In genomic region chr12:69094856-69095255, GRCm38 (mm10) we compare ENCODE assay signal across 29 mouse cellular contexts.
DNase-seq lines count a peak whose midpoint lies in the region; ATAC-seq lines count a peak whose summit lies in the region.
"Had no signal": no experiment of that assay in that cellular context is flagged by ENCODE, and none has a peak within 500 bp of the region (broad histone marks: within the 10 kb centered on the region; RNA-seq: fewer than 3 reads in every experiment).

No protein-coding gene starts in this region.

- 87% methylated on average over 8 of the region's 8 CpGs for WGBS in limb, embryonic 12.5 days
- 94% methylated on average over 8 of the region's 8 CpGs for WGBS in limb, embryonic 10.5 days

- H3K36me3 ChIP-seq in limb, embryonic 12.5 days = no peaks in the 10 kb centered on the region
- no peaks in the 10 kb centered on the region for H3K36me3 ChIP-seq in limb, embryonic 10.5 days
- H3K36me3 ChIP-seq: embryonic facial prominence, embryonic 12.5 days; embryonic facial prominence, embryonic 15.5 days; G1E; heart, embryonic 12.5 days; heart, embryonic 15.5 days; hindbrain, embryonic 10.5 days; hindbrain, embryonic 13.5 days; intestine, embryonic 15.5 days had no signal

- H3K4me2 ChIP-seq in limb, embryonic 12.5 days = no peak overlapping the region
- H3K4me2 ChIP-seq: embryonic facial prominence, embryonic 12.5 days; embryonic facial prominence, embryonic 15.5 days; heart, embryonic 12.5 days; heart, embryonic 15.5 days; hindbrain, embryonic 13.5 days; intestine, embryonic 15.5 days had no signal

- no peaks in the 10 kb centered on the region for H3K9me3 ChIP-seq in limb, embryonic 12.5 days
- no peaks in the 10 kb centered on the region for H3K9me3 ChIP-seq in limb, embryonic 10.5 days (replicated peaks)
- H3K9me3 ChIP-seq: embryonic facial prominence, embryonic 12.5 days; embryonic facial prominence, embryonic 15.5 days; heart, embryonic 12.5 days; heart, embryonic 15.5 days; hindbrain, embryonic 10.5 days; hindbrain, embryonic 13.5 days; intestine, embryonic 15.5 days had no signal

- H3K27ac ChIP-seq in limb, embryonic 12.5 days = peak overlapping the region; percentile 37; the same call in 1 of the 2 replicates
- no peak overlapping the region for H3K27ac ChIP-seq in limb, embryonic 10.5 days
- H3K27ac ChIP-seq: embryonic facial prominence, embryonic 12.5 days; embryonic facial prominence, embryonic 15.5 days; gastrocnemius, adult 2 months; heart, embryonic 15.5 days; hindbrain, embryonic 10.5 days; hindbrain, embryonic 13.5 days; intestine, embryonic 15.5 days had no signal

- H3K27me3 ChIP-seq in limb, embryonic 12.5 days = no peaks in the 10 kb centered on the region
- H3K27me3 ChIP-seq in limb, embryonic 10.5 days (ENCODE audit: low read depth, poor library complexity, severe bottlenecking) = no peaks in the 10 kb centered on the region
- H3K27me3 ChIP-seq: CH12.LX; embryonic facial prominence, embryonic 15.5 days; heart, embryonic 12.5 days; heart, embryonic 15.5 days; hindbrain, embryonic 13.5 days; intestine, embryonic 15.5 days had no signal

- no peak overlapping the region for H3K9ac ChIP-seq in limb, embryonic 12.5 days (replicated peaks)
- H3K9ac ChIP-seq: embryonic facial prominence, embryonic 12.5 days; embryonic facial prominence, embryonic 15.5 days; forebrain, postnatal 0 days; heart, embryonic 12.5 days; heart, embryonic 15.5 days; hindbrain, embryonic 13.5 days; intestine, embryonic 15.5 days had no signal

- H3K4me1 ChIP-seq in limb, embryonic 12.5 days (replicated peaks) = peaks cover 3% of the 10 kb centered on the region; the same call in 1 of the 2 replicates
- H3K4me1 ChIP-seq in limb, embryonic 10.5 days = no peaks in the 10 kb centered on the region
- H3K4me1 ChIP-seq: embryonic facial prominence, embryonic 12.5 days; embryonic facial prominence, embryonic 15.5 days; heart, embryonic 12.5 days; heart, embryonic 15.5 days; hindbrain, embryonic 10.5 days; hindbrain, embryonic 13.5 days; intestine, embryonic 15.5 days had no signal

- no peak overlapping the region for H3K4me3 ChIP-seq in limb, embryonic 12.5 days (replicated peaks)
- no peak overlapping the region for H3K4me3 ChIP-seq in limb, embryonic 10.5 days
- H3K4me3 ChIP-seq: embryonic facial prominence, embryonic 12.5 days; embryonic facial prominence, embryonic 15.5 days; gastrocnemius, adult 2 months; heart, embryonic 12.5 days; heart, embryonic 15.5 days; hindbrain, embryonic 10.5 days; hindbrain, embryonic 13.5 days; intestine, embryonic 15.5 days had no signal

- DNase-seq in limb, embryonic 10.5 days (ENCODE audit: low spot score) = no peak
- DNase-seq in ES-CJ7 (ENCODE audit: low read depth, low spot score) (peak; percentile 56), R1 (ENCODE audit: low read depth, low spot score) (peak; percentile 62)
- no peak for DNase-seq in heart, adult 18-20 months
- DNase-seq in lung, postnatal 10 days = no peak
- DNase-seq: adrenal gland, postnatal 10 days; B cell, adult 2 months; cerebellum, adult 11 months; cerebellum, adult 2 months; cerebellum, adult 9-11 months; cerebellum, postnatal 25 days; forebrain, postnatal 0 days; gastrocnemius, adult 2 months; gastrocnemius, postnatal 14 days; heart, adult 11 months; heart, postnatal 10 days; heart, postnatal 36 days had no signal

- no peak for ATAC-seq in limb, embryonic 12.5 days (ENCODE audit: insufficient number of reproducible peaks, insufficient read depth, low FRiP score, low TSS enrichment, low read depth)
- ATAC-seq: forebrain, embryonic 14.5 days; forebrain, postnatal 0 days; hindbrain, embryonic 16.5 days; intestine, embryonic 15.5 days had no signal

Comparison
In these comparisons a context has a peak if more than half of its experiments do, and no peak if none do; other contexts are left out.
1. DNase-seq: peak in ES-CJ7 (single experiment) and R1 (single experiment); none in limb, embryonic 10.5 days (single experiment), heart, adult 18-20 months (0 of 2) and lung, postnatal 10 days (single experiment).